Mouse (Mus musculus): ENCODE results near the gene Fam169a.

- TF ChIP-seq POLR2A (IDR thresholded peaks at IDR 0.05; ENCODE audit: insufficient read depth, low read depth, low read length): no peak
- TF ChIP-seq CTCF (IDR thresholded peaks at IDR 0.05; ENCODE audit: insufficient read depth, low read depth, low read length): no peak
Measured at GRCm38 (mm10) chr13:97067691-97068090, 605 bp downstream of the Fam169a start.
